Mouse (Mus musculus) fat pad, adult 2 months (tissue): ENCODE results near the gene Abcc1.

Source experiments
- DNase-seq: peaks from one replicate; pipeline ENCODE4 v3.0.0-alpha.2; 2011; ENCODE audit warnings: low read depth, low spot score; ENCODE audit errors: extremely low read depth

The Abcc1 gene

GRCm38 (mm10) chr16:14375942-14376341 lies 14.6 kb downstream of the Abcc1 start:
- DNase-seq: no peak

DNA sequence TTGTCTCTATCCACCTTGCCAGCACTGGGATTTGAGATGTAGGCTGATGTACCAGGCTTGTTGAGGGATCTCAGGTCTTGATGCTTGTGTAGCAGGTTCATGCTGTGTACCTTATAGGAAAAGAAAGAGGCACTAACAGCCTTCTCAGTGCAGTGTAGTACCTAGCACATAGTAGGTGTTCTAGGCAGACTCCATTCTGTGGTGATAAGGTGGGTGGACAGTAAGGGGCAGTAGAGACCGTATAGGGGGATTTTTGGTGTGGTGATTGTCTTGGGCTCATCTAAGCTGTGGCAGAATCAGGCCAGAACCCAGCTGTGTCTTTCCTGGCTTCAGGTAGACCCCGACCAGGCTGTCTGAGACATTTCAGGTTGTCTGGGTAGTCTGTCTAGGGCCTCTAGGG lies 15.0 kb downstream of the Abcc1 start:
- DNase-seq: no peak

DNA sequence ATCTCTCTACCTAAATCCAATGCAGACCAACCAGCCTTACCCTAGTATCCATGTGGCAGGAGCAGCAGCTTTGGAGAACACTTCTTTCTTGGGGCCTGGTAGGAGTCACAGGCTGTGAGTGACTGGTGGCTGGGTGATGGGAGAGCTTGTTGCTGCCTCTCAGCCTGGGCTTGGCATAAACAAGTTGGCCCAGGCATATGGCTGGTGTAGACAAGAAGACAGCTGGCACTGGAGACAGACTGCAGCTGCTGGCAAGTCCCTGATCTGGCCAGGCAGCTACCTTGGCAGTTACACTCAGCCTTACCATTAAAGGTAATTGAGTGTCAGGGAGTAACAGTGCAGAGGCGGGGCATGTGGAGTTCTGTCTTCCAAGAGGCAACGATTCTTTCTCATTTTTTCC lies 16.0 kb downstream of the Abcc1 start:
- peak; percentile 73 for DNase-seq

DNA sequence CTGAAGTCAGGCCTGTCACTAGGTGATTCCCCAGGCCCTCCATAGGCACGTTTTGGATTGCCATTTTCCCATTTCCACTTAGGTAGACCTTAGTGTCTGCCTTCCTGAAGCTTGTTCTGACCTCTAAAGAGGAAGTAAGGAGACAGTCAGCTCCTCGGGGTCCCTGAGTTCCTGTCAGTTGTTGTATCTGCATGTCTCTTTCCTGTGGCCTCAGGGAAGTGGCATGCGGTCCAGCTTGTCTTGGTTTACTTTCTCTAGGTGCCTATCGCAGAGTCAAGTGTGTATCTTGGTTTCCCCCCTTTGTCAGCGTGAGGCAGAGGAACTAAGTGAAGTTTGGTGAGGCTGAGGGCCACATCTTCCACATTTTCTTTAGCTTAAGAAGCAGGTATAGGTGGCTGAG lies 17.3 kb downstream of the Abcc1 start:
- DNase-seq: no peak

- DNase-seq: no peak
Measured at GRCm38 (mm10) chr16:14379888-14380287, 18.5 kb downstream of the Abcc1 start.

GRCm38 (mm10) chr16:14381061-14381665 lies 19.8 kb downstream of the Abcc1 start:
- no peak for DNase-seq

DNA sequence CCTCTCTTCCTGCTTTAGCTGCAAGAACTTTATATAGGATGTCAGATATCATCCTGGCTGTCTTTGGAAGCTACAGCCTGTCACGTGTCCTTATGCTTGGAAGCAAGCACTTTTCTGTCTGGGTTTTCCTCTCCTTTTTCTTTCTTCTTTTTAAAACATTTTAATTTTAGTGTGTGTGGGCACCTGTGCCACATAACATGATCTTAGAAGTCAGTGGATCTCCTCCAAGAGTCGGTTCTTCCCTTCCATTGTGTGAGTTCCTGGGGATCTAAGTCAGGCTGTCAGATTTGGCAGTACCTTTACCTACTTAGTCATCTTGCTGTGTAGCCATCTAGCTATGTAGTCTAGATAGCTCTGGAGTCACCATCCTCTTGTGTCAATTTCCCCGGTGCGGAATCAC lies 37.9 kb downstream of the Abcc1 start:
- DNase-seq: no peak

- DNase-seq: no peak
Measured at GRCm38 (mm10) chr16:14403507-14403906, 42.1 kb downstream of the Abcc1 start.

GRCm38 (mm10) chr16:14405636-14406035 lies 44.3 kb downstream of the Abcc1 start:
- DNase-seq: no peak

DNA sequence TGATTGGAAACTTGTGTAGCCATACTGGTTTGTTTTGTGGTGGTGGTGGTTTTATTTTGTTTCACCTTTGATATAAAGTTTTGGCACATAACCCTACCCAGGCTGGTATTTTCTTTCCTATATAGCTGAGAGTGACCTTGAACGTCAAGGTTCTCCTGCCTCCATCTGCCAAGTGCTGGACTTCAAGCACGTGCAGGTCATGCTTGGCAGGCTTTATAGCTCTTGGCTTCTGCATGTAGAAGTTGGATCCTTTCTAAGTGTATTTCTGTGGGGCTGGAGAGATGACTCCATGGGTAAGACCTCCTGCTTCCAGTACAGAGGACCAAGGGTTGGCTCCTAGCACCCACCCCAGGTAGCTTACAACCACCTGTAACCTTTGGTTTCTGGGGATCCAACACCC lies 47.8 kb downstream of the Abcc1 start:
- DNase-seq: no peak

DNA sequence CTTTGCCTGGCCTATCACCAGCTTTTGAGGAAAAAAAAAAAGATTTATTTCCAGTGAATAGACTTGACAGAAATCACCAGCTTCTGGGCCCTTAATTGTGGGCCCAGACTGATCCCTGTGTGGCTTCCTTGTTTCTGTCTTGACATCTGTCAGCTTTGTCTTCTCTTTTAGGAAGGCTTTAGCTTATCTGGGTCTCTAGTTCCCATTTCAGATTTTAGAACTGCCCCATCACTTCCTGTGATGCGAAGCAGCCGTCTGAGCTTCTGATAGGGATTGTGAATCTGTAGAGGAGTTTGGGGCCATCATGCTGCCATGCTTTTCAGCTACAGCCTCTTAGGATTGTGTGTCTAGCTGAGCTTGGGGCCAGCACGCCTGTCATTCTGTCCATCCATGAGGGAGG lies 48.4 kb downstream of the Abcc1 start:
- no peak for DNase-seq

GRCm38 (mm10) chr16:14410611-14411010 lies 49.3 kb downstream of the Abcc1 start:
- no peak for DNase-seq

DNA sequence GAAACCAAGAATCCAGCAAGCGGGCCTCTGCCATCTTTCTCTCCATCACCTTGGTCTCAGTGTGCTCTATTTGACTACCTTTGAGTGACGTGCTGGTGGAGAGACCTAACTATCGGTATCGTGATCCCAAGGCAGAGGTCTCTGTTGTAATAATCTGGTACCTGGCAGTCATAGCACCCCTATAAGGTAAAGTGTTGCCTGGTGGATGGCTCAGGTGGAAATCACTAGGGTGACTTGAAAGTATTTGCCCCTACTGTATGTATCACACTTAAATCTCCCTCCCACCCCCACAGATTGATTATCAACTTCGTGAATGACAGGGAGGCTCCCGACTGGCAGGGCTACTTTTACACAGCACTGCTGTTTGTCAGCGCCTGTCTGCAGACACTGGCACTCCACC lies 49.8 kb downstream of the Abcc1 start:
- DNase-seq: no peak

- DNase-seq: no peak
Measured at GRCm38 (mm10) chr16:14412551-14412950, 51.2 kb downstream of the Abcc1 start.

GRCm38 (mm10) chr16:14415206-14415605 lies 53.8 kb downstream of the Abcc1 start:
- DNase-seq: no peak

DNA sequence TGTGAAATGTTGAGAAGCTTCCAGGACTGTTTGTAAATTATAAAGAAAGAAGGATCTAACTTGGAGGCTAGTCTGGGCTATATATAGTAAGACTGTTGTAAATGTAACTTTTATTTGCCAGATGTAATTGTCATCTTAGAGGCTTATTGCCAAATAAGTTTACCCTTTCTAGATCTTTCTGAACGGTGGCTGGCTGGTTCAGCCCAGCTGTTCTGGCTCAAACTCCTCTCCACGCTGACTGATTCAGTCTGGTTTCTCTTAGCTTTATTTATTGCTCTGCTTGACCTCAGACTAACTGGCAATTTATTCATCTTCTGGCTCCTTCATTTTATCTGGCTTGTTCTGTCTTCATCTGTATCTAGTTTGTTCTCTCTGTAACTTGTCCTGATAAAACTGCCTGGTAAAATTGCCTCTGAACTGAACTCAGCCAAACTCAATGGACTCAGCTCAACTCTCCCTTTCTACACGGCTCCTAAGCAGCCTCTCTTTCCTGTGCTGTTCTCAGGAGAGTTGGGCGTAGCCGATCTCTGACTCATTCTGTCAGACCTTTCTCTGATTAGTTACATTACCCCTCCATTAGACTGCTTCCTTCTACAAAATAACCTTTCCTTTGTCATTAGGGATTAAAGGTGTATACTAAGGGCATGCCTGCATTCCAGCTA lies 55.7 kb downstream of the Abcc1 start:
- DNase-seq: no peak

GRCm38 (mm10) chr16:14420496-14421132 lies 59.3 kb downstream of the Abcc1 start:
- no peak for DNase-seq

DNA sequence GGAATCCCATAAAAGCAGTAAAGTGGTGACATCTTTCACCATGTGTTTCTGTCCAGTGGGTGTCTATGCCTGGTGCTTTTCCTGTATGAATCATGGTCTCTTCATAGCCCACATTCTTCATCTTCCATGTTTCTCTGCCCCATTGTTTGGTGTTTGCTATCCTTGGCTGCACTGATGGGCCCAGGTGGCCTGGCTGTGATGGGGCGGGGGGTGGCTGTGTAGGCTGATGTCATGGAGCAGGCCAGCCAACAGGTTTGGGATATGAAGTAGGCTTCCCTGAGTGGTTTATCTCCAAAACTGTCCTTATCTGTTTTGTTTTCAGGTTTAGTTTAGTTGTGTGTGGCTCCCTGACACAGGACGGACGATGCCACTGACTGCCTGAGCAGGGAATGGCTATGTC lies 60.7 kb downstream of the Abcc1 start:
- DNase-seq: no peak

GRCm38 (mm10) chr16:14429371-14429770 lies 68.0 kb downstream of the Abcc1 start:
- DNase-seq: no peak

- DNase-seq: no peak
Measured at GRCm38 (mm10) chr16:14432996-14433395, 71.6 kb downstream of the Abcc1 start.

- DNase-seq: no peak
Measured at GRCm38 (mm10) chr16:14435526-14435925, 74.2 kb downstream of the Abcc1 start.

DNA sequence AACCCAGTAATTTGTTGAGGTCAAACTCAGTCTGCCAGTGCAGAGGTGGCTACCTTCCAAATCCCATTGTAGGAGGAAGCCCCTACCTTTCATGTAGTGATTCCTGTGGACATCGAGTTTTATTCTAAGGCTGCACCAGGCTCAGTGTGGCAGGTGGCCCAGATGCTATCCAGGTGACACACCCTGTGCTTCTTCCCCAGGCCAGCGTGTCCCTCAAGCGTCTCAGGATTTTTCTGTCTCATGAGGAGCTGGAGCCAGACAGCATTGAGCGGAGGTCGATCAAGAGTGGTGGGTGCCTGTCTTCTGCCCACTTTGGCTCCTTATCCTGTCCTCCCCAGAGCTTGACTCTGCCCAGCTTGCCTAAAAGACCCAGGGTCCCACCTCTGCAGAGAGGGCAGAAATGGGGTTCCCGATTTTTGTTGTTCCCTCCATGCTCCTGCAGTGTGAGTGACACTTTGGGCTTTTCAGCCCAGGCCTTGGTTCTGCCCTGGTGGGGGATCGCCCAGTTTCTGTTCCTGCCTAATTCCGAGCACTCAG lies 76.2 kb downstream of the Abcc1 start:
- DNase-seq: no peak
